Comparison of ENCODE assay signal across 21 mouse cellular contexts in the genomic region with DNA sequence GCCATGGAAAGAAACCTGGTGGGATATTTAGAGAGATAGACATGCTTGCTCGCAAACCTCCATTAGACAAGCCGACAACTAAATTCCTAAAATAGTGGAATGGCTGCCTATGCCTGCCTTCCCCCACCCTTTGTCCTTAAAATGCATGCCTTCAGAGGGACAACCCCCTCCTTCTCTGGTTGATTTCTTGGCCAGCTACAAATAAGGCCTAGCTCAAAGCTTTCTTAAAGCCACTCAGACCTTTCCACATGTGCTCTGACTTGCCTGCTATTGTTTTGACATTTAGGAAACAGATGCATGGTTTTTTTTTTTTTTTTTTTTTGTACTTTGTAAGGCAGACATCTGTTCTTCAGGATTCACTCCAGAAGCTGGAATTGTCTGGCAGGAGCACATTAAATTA.
DNase-seq lines count a peak whose midpoint lies in the region; ATAC-seq and TF ChIP-seq lines count a peak whose summit lies in the region.
"Had no signal": no experiment of that assay in that cellular context is flagged by ENCODE, and none has a peak within 500 bp of the region (broad histone marks: within the 10 kb centered on the region; RNA-seq: fewer than 3 reads in every experiment).

No protein-coding gene starts in this region.

- TF ChIP-seq POLR2A in brain, embryonic 14.5 days (IDR thresholded peaks at IDR 0.05; ENCODE audit: borderline replicate concordance, extremely low read depth, insufficient read depth, insufficient read length, poor library complexity, severe bottlenecking) = no peak

- no peaks in the 10 kb centered on the region for H3K27me3 ChIP-seq in heart, embryonic 13.5 days (replicated peaks)
- H3K27me3 ChIP-seq in embryonic facial prominence, embryonic 13.5 days = peaks cover 9% of the 10 kb centered on the region; the same call in 1 of the 2 replicates
- no peaks in the 10 kb centered on the region for H3K27me3 ChIP-seq in hindbrain, postnatal 0 days (ENCODE audit: insufficient read depth, low read length)
- H3K27me3 ChIP-seq: hindbrain, embryonic 15.5 days; limb, embryonic 13.5 days; liver, embryonic 13.5 days; stomach, embryonic 15.5 days had no signal

- DNase-seq in cerebellum, adult 9-10 months = peak; percentile 4
- no peak for DNase-seq in cerebellum, adult 8-10 months
- no peak for DNase-seq in heart, postnatal 14 days
- peak; percentile 15 for DNase-seq in brain, embryonic 14.5 days (ENCODE audit: low read depth)
- no peak for DNase-seq in hindbrain, postnatal 0 days (ENCODE audit: low spot score)
- no peak for DNase-seq in natural killer cell, adult 2 months (ENCODE audit: low spot score in 2 of 2)
- DNase-seq: adrenal gland, postnatal 14 days; gastrocnemius, postnatal 14 days; heart, postnatal 36 days; liver, embryonic 13.5 days; lung, embryonic 14.5 days; lung, postnatal 36 days; right cerebral cortex, postnatal 25 days; thymus, adult 18-20 months had no signal

- intact Hi-C loops in heart, postnatal 14 days (cut with DNase I) = loop anchor here (5.0 kb wide), 2 partner anchors 90 to 105 kb away; a partner anchor contains a TSS

- H3K4me3 ChIP-seq in heart, embryonic 13.5 days = no peak overlapping the region
- no peak overlapping the region for H3K4me3 ChIP-seq in embryonic facial prominence, embryonic 13.5 days
- no peak overlapping the region for H3K4me3 ChIP-seq in hindbrain, postnatal 0 days (ENCODE audit: low read length)
- H3K4me3 ChIP-seq: hindbrain, embryonic 15.5 days; limb, embryonic 13.5 days; liver, embryonic 13.5 days; stomach, embryonic 15.5 days had no signal

- H3K4me1 ChIP-seq in heart, embryonic 13.5 days = peaks cover 13% of the 10 kb centered on the region
- H3K4me1 ChIP-seq in embryonic facial prominence, embryonic 13.5 days = peaks cover 37% of the 10 kb centered on the region
- H3K4me1 ChIP-seq in hindbrain, postnatal 0 days (ENCODE audit: insufficient read depth, low read length) = peaks cover 8% of the 10 kb centered on the region; the same call in 1 of the 2 replicates
- H3K4me1 ChIP-seq: liver, embryonic 13.5 days; stomach, embryonic 15.5 days had no signal

- no peak overlapping the region for H3K9ac ChIP-seq in heart, embryonic 13.5 days
- no peak overlapping the region for H3K9ac ChIP-seq in embryonic facial prominence, embryonic 13.5 days
- H3K9ac ChIP-seq in hindbrain, postnatal 0 days (replicated peaks; ENCODE audit: low read length) = no peak overlapping the region
- H3K9ac ChIP-seq: hindbrain, embryonic 15.5 days; limb, embryonic 13.5 days; liver, embryonic 13.5 days; lung, embryonic 14.5 days; stomach, embryonic 15.5 days had no signal

- 21% methylated on average over 2 of the region's 2 CpGs for WGBS in heart, embryonic 13.5 days
- whole genome bisulfite sequencing in embryonic facial prominence, embryonic 13.5 days = 20% methylated on average over 2 of the region's 2 CpGs
- 75% methylated on average over 2 of the region's 2 CpGs for WGBS in hindbrain, postnatal 0 days

- no peak for ATAC-seq in heart, embryonic 13.5 days (ENCODE audit: extremely low read depth, insufficient number of reproducible peaks, low FRiP score, low TSS enrichment)
- ATAC-seq in embryonic facial prominence, embryonic 13.5 days (ENCODE audit: insufficient number of reproducible peaks, insufficient read depth, low FRiP score, low TSS enrichment, low read depth) = peak; percentile 68
- no peak for ATAC-seq in hindbrain, postnatal 0 days
- ATAC-seq: CD4-positive, CD25-positive, alpha-beta regulatory T cell, adult 4 months; intestine, postnatal 0 days had no signal

- no peaks in the 10 kb centered on the region for H3K9me3 ChIP-seq in heart, embryonic 13.5 days
- no peaks in the 10 kb centered on the region for H3K9me3 ChIP-seq in embryonic facial prominence, embryonic 13.5 days
- H3K9me3 ChIP-seq in hindbrain, postnatal 0 days (ENCODE audit: low read length) = no peaks in the 10 kb centered on the region
- H3K9me3 ChIP-seq: hindbrain, embryonic 15.5 days; limb, embryonic 13.5 days; liver, embryonic 13.5 days; stomach, embryonic 15.5 days had no signal

- no peak overlapping the region for H3K4me2 ChIP-seq in heart, embryonic 13.5 days
- no peak overlapping the region for H3K4me2 ChIP-seq in embryonic facial prominence, embryonic 13.5 days
- H3K4me2 ChIP-seq in hindbrain, postnatal 0 days (ENCODE audit: low read depth, low read length) = no peak overlapping the region
- H3K4me2 ChIP-seq: hindbrain, embryonic 15.5 days; limb, embryonic 13.5 days; liver, embryonic 13.5 days; lung, embryonic 14.5 days; stomach, embryonic 15.5 days had no signal

- no peak for TF ChIP-seq CTCF in brain, embryonic 14.5 days (IDR thresholded peaks at IDR 0.05; ENCODE audit: borderline replicate concordance, extremely low read depth, insufficient read depth, insufficient read length)
- no peak for TF ChIP-seq CTCF in hindbrain, postnatal 0 days (IDR thresholded peaks at IDR 0.05; ENCODE audit: low read depth)

- 0 out of 2 replicates have a peak overlapping the region, but pooled peaks have one; percentile 10 for H3K27ac ChIP-seq in heart, embryonic 13.5 days (replicated peaks)
- H3K27ac ChIP-seq in embryonic facial prominence, embryonic 13.5 days = peak overlapping the region; percentile 66
- no peak overlapping the region for H3K27ac ChIP-seq in hindbrain, postnatal 0 days
- H3K27ac ChIP-seq: limb, embryonic 13.5 days; liver, embryonic 13.5 days; stomach, embryonic 15.5 days had no signal

- no peaks in the 10 kb centered on the region for H3K36me3 ChIP-seq in heart, embryonic 13.5 days
- no peaks in the 10 kb centered on the region for H3K36me3 ChIP-seq in embryonic facial prominence, embryonic 13.5 days
- H3K36me3 ChIP-seq in hindbrain, postnatal 0 days (ENCODE audit: insufficient read depth, low read length) = no peaks in the 10 kb centered on the region
- H3K36me3 ChIP-seq: hindbrain, embryonic 15.5 days; limb, embryonic 13.5 days; liver, embryonic 13.5 days; stomach, embryonic 15.5 days had no signal

Comparison
In these comparisons a context has a peak if more than half of its experiments do, and no peak if none do; other contexts are left out.
1. DNase-seq: peak in cerebellum, adult 9-10 months (single experiment) and brain, embryonic 14.5 days (single experiment); none in cerebellum, adult 8-10 months (single experiment), heart, postnatal 14 days (0 of 2), hindbrain, postnatal 0 days (single experiment) and natural killer cell, adult 2 months (0 of 2).